Mouse (Mus musculus) brain, embryonic 14.5 days (tissue): ENCODE results near the gene Nipal1. TPM values are rescaled to one million over a fixed set of nuclear protein-coding genes. Genes with fewer than 3 reads are reported as not detected.
A peak's percentile ranks its signal among the peaks of the same experiment; 100 is the strongest.

ENCODE experiments used
- DNase-seq: peaks from one replicate; pipeline ENCODE4 v3.0.0-alpha.2; 2011; ENCODE audit warnings: low read depth
- CTCF ChIP-seq: fragments of 200-500 bp; IDR thresholded peaks from 2 replicates; pipeline ENCODE4 v1.5.1; 2012; ENCODE audit warnings: inconsistent platforms, mild to moderate bottlenecking, moderate library complexity, borderline replicate concordance; ENCODE audit not compliant: insufficient read depth, insufficient read length; ENCODE audit errors: extremely low read depth
- POLR2A ChIP-seq: fragments of 200-500 bp; IDR thresholded peaks from 2 replicates; pipeline ENCODE4 v1.6.1; 2012; ENCODE audit warnings: mild to moderate bottlenecking, inconsistent platforms, borderline replicate concordance; ENCODE audit not compliant: poor library complexity, insufficient read depth, insufficient read length, severe bottlenecking; ENCODE audit errors: extremely low read depth
- polyA plus RNA-seq: library from polyadenylated mRNA; depleted of rRNA; stranded (reverse); fragments of >200 nt; gene quantifications from 2 replicates; pipeline ENCODE4 v1.2.3, GENCODE M21; 2012; rRNA removed

Gene Nipal1
- polyA plus RNA-seq, 1 experiment = 0.52 TPM

- no peak for DNase-seq
- TF ChIP-seq POLR2A = no peak
- TF ChIP-seq CTCF = no peak
Measured at GRCm38 (mm10) chr5:72702202-72702601, 54.6 kb downstream of the Nipal1 start.

GRCm38 (mm10) chr5:72706095-72706494 lies 58.5 kb downstream of the Nipal1 start:
- no peak for TF ChIP-seq CTCF
- no peak for TF ChIP-seq POLR2A
- no peak for DNase-seq

- TF ChIP-seq POLR2A (no peak), CTCF (no peak)
- DNase-seq = no peak
Measured at GRCm38 (mm10) chr5:72706722-72707121, 59.1 kb downstream of the Nipal1 start.

- DNase-seq = no peak
- TF ChIP-seq CTCF (no peak), POLR2A (no peak)
Measured at GRCm38 (mm10) chr5:72709451-72709850, 61.9 kb downstream of the Nipal1 start.

GRCm38 (mm10) chr5:72709976-72710375 lies 62.4 kb downstream of the Nipal1 start:
- no peak for DNase-seq
- no peak for TF ChIP-seq POLR2A
- TF ChIP-seq CTCF = no peak

GRCm38 (mm10) chr5:72710572-72711278 lies 63.1 kb downstream of the Nipal1 start:
- DNase-seq = peak; percentile 83
- peak; percentile 70; the same call in 1 of the 2 replicates for TF ChIP-seq CTCF
- no peak for TF ChIP-seq POLR2A

- TF ChIP-seq CTCF (no peak; the same call in 1 of the 2 replicates), POLR2A (no peak)
- DNase-seq = no peak
Measured at GRCm38 (mm10) chr5:72720587-72720986, 73.0 kb downstream of the Nipal1 start.

Other genes starting within 250 kb of the Nipal1 start
- gene Corin, start 143.3 kb upstream of the Nipal1 start, polyA plus RNA-seq = 0.81 and 2.3 TPM in 2 replicates
- 14.7 and 21.6 TPM in 2 replicates for gene Nfxl1, start 88.1 kb upstream of the Nipal1 start, polyA plus RNA-seq
- gene Zar1, start 66.5 kb upstream of the Nipal1 start, polyA plus RNA-seq = 1.6 and 2.0 TPM in 2 replicates
- gene Gm5868, start 60.2 kb upstream of the Nipal1 start, polyA plus RNA-seq = 3.5 and 4.6 TPM in 2 replicates
- not detected in 2 replicates for gene Cnga1, start 3.5 kb upstream of the Nipal1 start, polyA plus RNA-seq
- gene Txk, start 105.0 kb downstream of the Nipal1 start, polyA plus RNA-seq = 0.07 and 0.08 TPM in 2 replicates
- gene Tec, start 220.7 kb downstream of the Nipal1 start, polyA plus RNA-seq = 2.9 and 3.9 TPM in 2 replicates